Mouse (Mus musculus) spleen, postnatal 0 days (tissue): ENCODE measurements around the gene Dennd1c. TPM values are rescaled to one million over a fixed set of nuclear protein-coding genes. Genes with fewer than 3 reads are reported as not detected.

Experiments
- polyA plus RNA-seq: library from polyadenylated mRNA; unstranded; fragments of >200 nt; fragmentation: Nextera tagmentation; extraction: Ambion mirVana; gene quantifications from 2 replicates; pipeline ENCODE4 v1.2.1, GENCODE M21; 2015

Gene Dennd1c
- polyA plus RNA-seq = 15.9 and 16.7 TPM in 2 replicates

GRCm38 (mm10) chr17:57078336-57078735, at the start of gene Dennd1c:
TSS of gene Dennd1c (minus strand) at chr17:57078514.

GRCm38 (mm10) chr17:57105181-57106034, 27.1 kb upstream of the Dennd1c start, which contains the start of gene Tnfsf9:
TSS of gene Tnfsf9 (plus strand) at chr17:57105325.

GRCm38 (mm10) chr17:57087049-57087832, 8.9 kb upstream of the Dennd1c start, which contains the start of gene Tubb4a:
TSS of gene Tubb4a (minus strand) at chr17:57087782.

GRCm38 (mm10) chr17:57059486-57059977, 18.8 kb downstream of the Dennd1c start, which contains the start of gene Slc25a23:
TSS of gene Slc25a23 (minus strand) at chr17:57059863.

DNA sequence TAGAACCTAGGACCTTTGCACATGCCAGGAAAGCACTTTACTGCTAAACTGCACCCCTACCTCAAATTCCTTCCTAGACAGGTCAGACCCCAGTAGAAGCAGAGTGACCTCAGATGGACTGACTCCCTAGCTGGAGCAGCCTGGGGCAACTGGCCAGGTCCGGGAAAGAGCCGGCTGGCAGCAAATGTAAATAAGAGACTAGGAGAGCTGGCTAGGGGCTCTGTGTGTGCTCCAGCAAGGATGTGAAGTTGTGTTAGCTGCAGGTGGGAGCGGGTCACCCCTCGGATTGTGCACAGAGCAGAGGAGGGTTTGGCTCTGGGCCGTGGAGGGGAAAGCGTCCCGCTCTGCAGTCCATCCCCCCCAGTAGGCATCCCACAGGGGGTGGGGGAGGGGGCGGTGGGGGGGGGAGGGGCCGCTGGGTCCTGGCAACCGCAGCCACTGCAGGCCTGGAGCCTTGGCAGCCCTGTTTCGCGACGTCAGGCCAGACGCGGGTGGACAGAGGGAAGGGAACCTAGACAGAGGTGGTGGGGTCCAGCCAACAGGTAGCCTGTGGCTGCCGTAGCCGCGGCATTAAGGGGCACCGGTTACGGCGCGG, 19.3 kb downstream of the Dennd1c start, which contains the start of gene Crb3:
Crb3 (plus strand) TSS at position 215 of the 595 bp plus-strand sequence.

DNA sequence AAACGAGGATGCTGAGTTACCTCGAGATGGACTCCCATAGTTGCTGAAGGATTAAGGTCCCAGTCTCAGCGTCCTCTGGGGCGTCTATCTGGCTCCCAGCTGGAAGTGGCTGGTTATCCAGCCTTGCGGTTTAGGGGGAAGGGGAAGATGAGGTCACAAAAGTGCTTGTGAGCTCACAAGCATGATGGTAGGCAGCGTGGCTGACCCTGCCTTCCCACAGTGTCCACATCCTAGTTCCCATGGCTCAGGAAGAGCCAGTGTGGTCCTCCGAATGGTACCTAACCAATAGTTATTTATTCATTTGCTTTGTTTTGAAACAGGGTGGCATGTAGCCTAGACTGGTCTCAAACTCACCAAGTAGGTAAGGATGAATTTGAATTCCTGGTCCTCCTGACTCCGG, 36.8 kb downstream of the Dennd1c start, which contains the start of gene Slc25a41:
Slc25a41 (minus strand) TSS at position 101 of the 400 bp plus-strand sequence.

DNA sequence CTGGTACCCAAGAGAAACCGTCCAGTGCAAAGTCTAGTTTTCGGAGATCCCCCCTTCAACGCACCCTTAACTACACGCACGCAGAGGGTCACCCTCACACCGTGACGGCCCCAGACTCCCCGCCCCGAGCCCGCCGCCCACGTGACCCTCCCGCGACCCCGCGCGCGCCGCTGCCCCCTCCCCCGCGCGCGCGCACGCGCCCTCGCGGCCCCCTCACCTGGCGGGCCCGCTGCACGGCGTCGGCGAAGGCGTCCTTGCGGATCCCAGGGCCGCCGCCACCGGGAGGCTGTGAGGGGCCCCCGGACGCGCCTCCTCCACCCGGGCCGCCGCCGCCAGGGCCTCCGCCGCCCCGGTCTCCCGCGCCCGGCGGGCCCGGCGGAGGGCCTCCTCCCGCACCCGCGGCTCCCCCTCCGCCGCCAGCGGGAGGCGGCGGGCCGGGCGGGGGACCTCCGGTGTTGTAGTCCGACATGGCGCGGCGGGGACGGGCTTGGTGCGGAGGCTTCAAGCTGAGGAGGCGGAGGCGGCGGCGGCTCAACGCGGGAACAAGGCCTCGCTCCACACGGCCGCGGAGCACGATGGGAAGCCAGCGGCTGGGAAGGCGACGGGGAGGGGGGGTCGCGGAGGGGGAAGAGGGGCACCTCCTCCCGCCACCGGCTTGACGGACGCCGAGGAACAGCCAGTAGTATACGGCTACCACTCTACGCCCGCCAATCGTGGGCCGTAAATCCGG, 47.2 kb downstream of the Dennd1c start, which contains the start of gene Khsrp:
Khsrp (minus strand) TSS at position 592 of the 730 bp plus-strand sequence.

Other genes with a start within 250 kb of the Dennd1c start
- gene Rfx2, start 247.5 kb downstream of the Dennd1c start, polyA plus RNA-seq = 9.1 and 9.9 TPM in 2 replicates
- not detected in 2 replicates for gene Acsbg2, start 204.1 kb downstream of the Dennd1c start, polyA plus RNA-seq
- 0.14 and 0.29 TPM in 2 replicates for gene 1700061G19Rik, start 203.0 kb downstream of the Dennd1c start, polyA plus RNA-seq
- gene Mllt1, start 143.1 kb downstream of the Dennd1c start, polyA plus RNA-seq = 8.9 and 9.8 TPM in 2 replicates
- not detected in 2 replicates for gene Acer1, start 96.4 kb downstream of the Dennd1c start, polyA plus RNA-seq
- 88.8 and 89.3 TPM in 2 replicates for gene Clpp, start 88.2 kb downstream of the Dennd1c start, polyA plus RNA-seq
- gene Alkbh7, start 81.2 kb downstream of the Dennd1c start, polyA plus RNA-seq = 20.8 and 25.9 TPM in 2 replicates
- not detected in 2 replicates for gene Pspn, start 78.5 kb downstream of the Dennd1c start, polyA plus RNA-seq
- gene Gtf2f1, start 67.2 kb downstream of the Dennd1c start, polyA plus RNA-seq = 70.2 and 72.7 TPM in 2 replicates
- gene Gm17949, start 67.0 kb downstream of the Dennd1c start, polyA plus RNA-seq = 0.40 and 0.46 TPM in 2 replicates
- 42.5 and 45.4 TPM in 2 replicates for gene Khsrp, start 47.0 kb downstream of the Dennd1c start, polyA plus RNA-seq
- gene Slc25a41, start 36.9 kb downstream of the Dennd1c start, polyA plus RNA-seq = not detected in 2 replicates
- 0.24 and 0.52 TPM in 2 replicates for gene Crb3, start 19.4 kb downstream of the Dennd1c start, polyA plus RNA-seq
- 1.1 TPM in 2 replicates for gene Slc25a23, start 18.7 kb downstream of the Dennd1c start, polyA plus RNA-seq
- gene Tubb4a, start 9.3 kb upstream of the Dennd1c start, polyA plus RNA-seq = 0.77 and 0.89 TPM in 2 replicates
- 1.6 and 1.8 TPM in 2 replicates for gene Tnfsf9, start 26.8 kb upstream of the Dennd1c start, polyA plus RNA-seq
- gene Cd70, start 71.3 kb upstream of the Dennd1c start, polyA plus RNA-seq = not detected in 2 replicates
- gene Tnfsf14, start 115.7 kb upstream of the Dennd1c start, polyA plus RNA-seq = 3.9 and 4.3 TPM in 2 replicates
- gene C3, start 149.6 kb upstream of the Dennd1c start, polyA plus RNA-seq = 29.6 and 30.5 TPM in 2 replicates
- 20.4 and 24.2 TPM in 2 replicates for gene Gpr108, start 169.9 kb upstream of the Dennd1c start, polyA plus RNA-seq
- 10.1 and 12.3 TPM in 2 replicates for gene Trip10, start 170.9 kb upstream of the Dennd1c start, polyA plus RNA-seq
- gene Vav1, start 200.6 kb upstream of the Dennd1c start, polyA plus RNA-seq = 17.0 and 24.6 TPM in 2 replicates